Mouse (Mus musculus) lung, postnatal 0 days (tissue): ENCODE measurements at regions not wholly inside any gene's neighbourhood (a gene's known extent, or its start where the extent isn't known, plus 50 kb on each side); places are given as distances from the start of the nearest gene placed in this dataset.

Experiments used
- CTCF ChIP-seq: IDR thresholded peaks from 2 replicates; pipeline ENCODE4 v1.5.1; 2016; ENCODE audit warnings: antibody characterized with exemption, mild to moderate bottlenecking
- EP300 ChIP-seq: IDR thresholded peaks from 2 replicates; pipeline ENCODE4 v1.6.1; 2016; ENCODE audit warnings: antibody characterized with exemption, mild to moderate bottlenecking, control low read depth

DNA sequence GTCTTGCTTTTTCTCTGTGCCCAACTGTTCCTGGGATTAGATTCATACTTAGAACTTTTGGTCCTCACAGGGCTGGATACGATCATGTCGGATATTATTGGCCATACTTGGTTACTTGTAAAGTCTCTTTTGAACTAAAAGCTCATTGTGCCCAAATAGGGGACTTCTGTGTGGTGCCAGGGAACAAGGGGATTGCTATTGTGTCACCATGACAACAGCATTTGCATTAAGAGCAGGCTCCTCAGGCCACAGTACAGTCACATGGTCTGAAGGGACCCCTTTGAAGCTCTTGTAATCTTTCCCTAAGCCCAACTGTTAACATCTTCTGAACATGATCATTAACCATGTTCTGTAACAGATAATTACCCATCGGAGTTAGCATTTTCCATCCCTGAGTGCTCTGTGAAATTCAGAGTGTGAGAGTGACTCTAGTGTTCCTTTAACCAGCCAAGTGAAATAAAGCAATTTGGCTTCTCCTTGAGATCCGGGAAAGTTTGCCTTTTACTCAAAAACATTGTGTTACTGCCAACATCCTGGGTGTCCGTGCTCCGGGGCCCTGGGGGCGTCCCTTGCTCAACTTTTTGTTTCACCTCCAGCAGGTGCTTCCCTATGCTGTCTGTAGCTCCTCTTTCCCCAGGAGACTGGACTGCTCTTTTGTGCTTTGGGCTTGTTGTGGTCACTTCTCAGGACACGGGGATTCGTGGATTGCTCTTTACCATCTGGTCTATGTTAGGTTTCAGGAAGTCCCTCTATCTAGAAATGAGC lies 157.7 kb downstream of the Ktn1 start:
- TF ChIP-seq CTCF (no peak), EP300 (no peak)
